Mouse (Mus musculus) midbrain, embryonic 15.5 days (tissue): ENCODE measurements around the gene Sigirr. TPM values are rescaled to one million over a fixed set of nuclear protein-coding genes. Genes with fewer than 3 reads are reported as not detected.

Source experiments
- ATAC-seq: fragments of 200-750 bp; cut with Nextera tagmentation; replicated peaks from 2 replicates; pipeline ENCODE4 v1.8.0; 2017; ENCODE audit warnings: moderate TSS enrichment
- H3K27ac ChIP-seq: fragments of 300-500 bp; sonication (generic); 2 replicates; pipeline ENCODE4 v1.5.1; 2015; ENCODE audit warnings: mild to moderate bottlenecking, inconsistent platforms
- H3K27me3 ChIP-seq: fragments of 300-500 bp; sonication (generic); replicated peaks from 2 replicates; pipeline ENCODE4 v1.6.1; 2015; ENCODE audit warnings: inconsistent platforms
- H3K36me3 ChIP-seq: fragments of 300-500 bp; sonication (generic); replicated peaks from 2 replicates; pipeline ENCODE4 v1.6.1; 2015; ENCODE audit warnings: inconsistent platforms
- H3K4me1 ChIP-seq: fragments of 300-500 bp; sonication (generic); 2 replicates; pipeline ENCODE4 v1.6.1; 2015; ENCODE audit warnings: inconsistent platforms
- H3K4me2 ChIP-seq: fragments of 300-500 bp; sonication (generic); 2 replicates; pipeline ENCODE4 v1.6.1; 2015; ENCODE audit warnings: inconsistent platforms, mild to moderate bottlenecking, moderate library complexity
- H3K4me3 ChIP-seq: fragments of 300-500 bp; sonication (generic); 2 replicates; pipeline ENCODE4 v1.5.1; 2015; ENCODE audit warnings: mild to moderate bottlenecking, inconsistent platforms
- H3K9ac ChIP-seq: fragments of 300-500 bp; sonication (generic); 2 replicates; pipeline ENCODE4 v1.6.1; 2015; ENCODE audit warnings: mild to moderate bottlenecking, inconsistent platforms
- H3K9me3 ChIP-seq: fragments of 300-500 bp; sonication (generic); 2 replicates; pipeline ENCODE4 v1.6.1; 2016; ENCODE audit warnings: inconsistent platforms
- WGBS: fragments of 180-500 bp; shearing (Covaris S2); methylation state at CpG from one replicate; pipeline ENCODE4 v1.1.7; 2015; ENCODE audit warnings: mixed read lengths; 5-methylcytosine and 5-hydroxymethylcytosine counted together
- polyA plus RNA-seq: library from polyadenylated mRNA; unstranded; fragments of >200 nt; fragmentation: Nextera tagmentation; extraction: Ambion mirVana; gene quantifications from 2 replicates; pipeline ENCODE4 v1.2.1, GENCODE M21; 2015

Gene Sigirr
- polyA plus RNA-seq, 1 experiment from 2014 or later = 2.3 TPM

DNA sequence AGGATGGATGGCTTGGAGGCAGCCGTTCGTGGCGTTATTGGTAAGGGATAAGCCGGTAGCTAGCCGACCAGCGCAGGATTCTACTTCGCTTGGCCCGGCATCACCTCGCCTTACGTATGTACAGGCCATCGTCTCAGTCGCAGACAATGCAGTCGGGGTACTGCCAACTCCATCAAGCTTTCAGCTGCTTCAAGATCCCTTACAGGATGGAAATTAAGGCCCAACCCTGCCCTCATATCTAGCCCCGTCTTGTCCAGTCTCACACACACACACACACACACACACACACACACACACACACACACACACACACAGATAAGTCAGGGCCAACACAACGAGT is 23.1 kb upstream of the Sigirr start:
- peak; percentile 82 for ATAC-seq
- H3K27ac ChIP-seq = peak overlapping the region; percentile 85
- H3K4me1 ChIP-seq = peaks cover 6% of the 10 kb centered on the region; the same call in 1 of the 2 replicates
- peak overlapping the region; percentile 68 for H3K4me2 ChIP-seq
- H3K9me3 ChIP-seq = no peaks in the 10 kb centered on the region
- WGBS = 2% methylated on average over 15 of the region's 15 CpGs
- H3K9ac ChIP-seq = peak overlapping the region; percentile 60
- no peaks in the 10 kb centered on the region for H3K36me3 ChIP-seq
- peak overlapping the region; percentile 58 for H3K4me3 ChIP-seq
- H3K27me3 ChIP-seq = no peaks in the 10 kb centered on the region

DNA sequence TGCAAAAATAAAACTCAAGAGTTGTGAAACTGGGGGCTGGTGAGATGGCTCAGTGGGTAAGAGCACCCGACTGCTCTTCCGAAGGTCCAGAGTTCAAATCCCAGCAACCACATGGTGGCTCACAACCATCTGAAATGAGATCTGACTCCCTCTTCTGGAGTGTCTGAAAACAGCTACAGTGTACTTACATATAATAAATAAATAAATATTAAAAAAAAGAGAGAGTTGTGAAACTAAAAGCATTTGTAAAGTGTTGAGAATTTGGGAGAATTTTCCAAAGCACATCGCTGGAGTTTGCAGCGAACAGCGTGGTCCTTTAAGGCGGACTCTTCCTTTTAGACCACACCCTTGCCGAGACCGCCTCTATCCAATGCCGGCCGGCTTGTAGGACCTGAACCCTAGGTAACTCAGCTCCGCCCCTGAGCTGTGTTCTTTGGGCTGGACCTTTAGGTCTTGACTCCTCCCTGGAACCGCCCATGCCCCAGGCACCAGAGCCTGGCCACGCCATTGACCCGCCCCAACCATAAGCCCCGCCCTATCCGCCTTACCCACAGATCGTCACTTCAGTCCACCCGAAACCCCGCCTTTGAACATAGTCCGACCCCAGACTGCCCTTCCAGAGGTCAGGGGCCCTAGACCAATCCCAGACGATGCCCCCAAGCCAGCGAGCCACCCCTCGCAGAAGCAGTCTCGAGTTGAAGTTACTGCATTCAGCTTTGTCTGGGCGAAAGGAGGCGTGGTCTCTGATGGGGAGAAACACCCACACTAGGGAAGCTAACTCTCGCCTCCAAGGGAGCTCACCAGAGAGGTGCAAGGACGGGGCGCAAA is 22.5 kb upstream of the Sigirr start:
- Histone ChIP-seq H3K36me3 (no peaks in the 10 kb centered on the region), H3K4me1 (peaks cover 6% of the 10 kb centered on the region; the same call in 1 of the 2 replicates), H3K9me3 (no peaks in the 10 kb centered on the region), H3K9ac (peak overlapping the region; percentile 60), H3K4me3 (peak overlapping the region; percentile 58), H3K4me2 (peak overlapping the region; percentile 68), H3K27me3 (peaks cover 3% of the 10 kb centered on the region; the same call in 1 of the 2 replicates), H3K27ac (peak overlapping the region; percentile 85)
- 2% methylated on average over 29 of the region's 29 CpGs for WGBS
- ATAC-seq = peak; percentile 97

GRCm38 (mm10) chr7:141122245-141122644 is 21.9 kb upstream of the Sigirr start, which contains the start of gene Ptdss2:
Ptdss2 (plus strand) TSS chr7:141122382.
- Histone ChIP-seq H3K36me3 (no peaks in the 10 kb centered on the region), H3K27me3 (peaks cover 3% of the 10 kb centered on the region; the same call in 1 of the 2 replicates), H3K4me2 (peak within 1 kb of the TSS; percentile 68), H3K4me3 (peak within 1 kb of the TSS; percentile 58), H3K4me1 (peaks cover 6% of the 10 kb centered on the region; the same call in 1 of the 2 replicates), H3K9me3 (no peaks in the 10 kb centered on the region), H3K27ac (peak within 1 kb of the TSS; percentile 85), H3K9ac (peak within 1 kb of the TSS; percentile 60)
- 54% methylated on average over 14 of the region's 14 CpGs for WGBS
- no peak for ATAC-seq

DNA sequence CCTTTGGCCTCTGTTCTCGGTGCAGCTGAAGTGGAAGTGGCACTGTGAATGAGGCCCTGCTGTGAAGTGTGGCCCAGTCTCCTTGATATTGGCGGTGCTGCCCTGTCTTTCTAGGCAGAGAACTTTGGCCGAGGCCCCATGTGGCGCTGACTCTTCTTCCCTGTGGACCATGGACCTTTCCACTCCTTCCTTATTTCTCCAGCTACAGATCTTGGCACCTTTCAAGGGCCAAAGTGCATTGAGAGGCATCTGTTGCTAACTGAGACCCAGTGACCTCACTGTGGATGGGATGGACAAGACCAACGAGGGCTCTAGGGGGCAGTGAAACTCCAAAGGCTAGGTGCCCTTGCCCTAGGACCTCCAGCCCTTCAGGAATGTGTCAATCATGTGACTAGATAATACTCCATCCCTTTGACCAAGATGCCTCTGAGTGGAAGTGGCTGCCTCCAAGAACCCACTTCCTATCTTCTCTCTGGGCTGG is 20.7 kb upstream of the Sigirr start:
- H3K9me3 ChIP-seq = no peaks in the 10 kb centered on the region
- no peak overlapping the region for H3K27ac ChIP-seq
- H3K9ac ChIP-seq = no peak overlapping the region
- no peaks in the 10 kb centered on the region for H3K36me3 ChIP-seq
- no peak for ATAC-seq
- no peak overlapping the region for H3K4me3 ChIP-seq
- H3K4me1 ChIP-seq = peaks cover 6% of the 10 kb centered on the region; the same call in 1 of the 2 replicates
- H3K27me3 ChIP-seq = peaks cover 3% of the 10 kb centered on the region; the same call in 1 of the 2 replicates
- WGBS = 84% methylated on average over 5 of the region's 5 CpGs
- H3K4me2 ChIP-seq = no peak overlapping the region

DNA sequence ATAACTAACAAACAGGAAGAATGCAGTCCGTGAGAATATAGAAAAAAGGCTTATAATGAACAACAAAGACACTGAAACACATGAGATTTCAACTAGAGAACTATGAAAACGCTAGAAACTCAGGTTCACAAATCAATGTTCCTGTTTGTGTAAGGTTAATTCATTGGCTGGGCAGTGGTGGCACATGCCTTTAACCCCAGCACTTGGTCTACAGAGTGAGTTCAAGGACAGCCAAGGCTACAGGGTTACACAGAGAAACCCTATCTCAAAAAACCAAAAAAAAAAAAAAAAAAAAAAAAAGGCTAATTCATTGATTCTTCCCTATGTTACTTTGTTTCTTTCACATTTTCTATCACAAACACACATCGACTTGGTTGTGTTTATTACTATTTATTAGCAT is 20.2 kb upstream of the Sigirr start:
- Histone ChIP-seq H3K4me2 (no peak overlapping the region), H3K27ac (no peak overlapping the region), H3K27me3 (peaks cover 3% of the 10 kb centered on the region; the same call in 1 of the 2 replicates), H3K9me3 (no peaks in the 10 kb centered on the region), H3K9ac (no peak overlapping the region), H3K4me3 (no peak overlapping the region), H3K4me1 (peaks cover 6% of the 10 kb centered on the region; the same call in 1 of the 2 replicates), H3K36me3 (no peaks in the 10 kb centered on the region)
- no peak for ATAC-seq
- WGBS = 91% methylated on average over 3 of the region's 3 CpGs

- no peaks in the 10 kb centered on the region for H3K36me3 ChIP-seq
- peaks cover 6% of the 10 kb centered on the region; the same call in 1 of the 2 replicates for H3K4me1 ChIP-seq
- H3K4me2 ChIP-seq = no peak overlapping the region
- no peaks in the 10 kb centered on the region for H3K9me3 ChIP-seq
- H3K9ac ChIP-seq = no peak overlapping the region
- ATAC-seq = no peak
- WGBS = 77% methylated on average over 3 of the region's 3 CpGs
- no peak overlapping the region for H3K27ac ChIP-seq
- peaks cover 3% of the 10 kb centered on the region; the same call in 1 of the 2 replicates for H3K27me3 ChIP-seq
- no peak overlapping the region for H3K4me3 ChIP-seq
These were observed 19.1 kb upstream of the Sigirr start for GRCm38 (mm10) chr7:141119487-141119886.

GRCm38 (mm10) chr7:141117636-141118035 is 17.3 kb upstream of the Sigirr start, which contains the start of gene Ano9:
Ano9 (minus strand) TSS chr7:141117806.
- H3K36me3 ChIP-seq = no peaks in the 10 kb centered on the region
- H3K27me3 ChIP-seq = peaks cover 3% of the 10 kb centered on the region; the same call in 1 of the 2 replicates
- no peak within 1 kb of the TSS for H3K27ac ChIP-seq
- no peaks in the 10 kb centered on the region for H3K4me1 ChIP-seq
- WGBS = 20% methylated on average over 9 of the region's 9 CpGs
- H3K4me3 ChIP-seq = no peak within 1 kb of the TSS
- H3K4me2 ChIP-seq = no peak within 1 kb of the TSS
- ATAC-seq = no peak
- H3K9ac ChIP-seq = no peak within 1 kb of the TSS
- H3K9me3 ChIP-seq = no peaks in the 10 kb centered on the region

GRCm38 (mm10) chr7:141115874-141116273 is 15.5 kb upstream of the Sigirr start:
- peaks cover 3% of the 10 kb centered on the region; the same call in 1 of the 2 replicates for H3K27me3 ChIP-seq
- no peak overlapping the region for H3K4me2 ChIP-seq
- H3K36me3 ChIP-seq = no peaks in the 10 kb centered on the region
- no peaks in the 10 kb centered on the region for H3K4me1 ChIP-seq
- no peak overlapping the region for H3K9ac ChIP-seq
- H3K4me3 ChIP-seq = no peak overlapping the region
- no peaks in the 10 kb centered on the region for H3K9me3 ChIP-seq
- WGBS = 87% methylated on average over 9 of the region's 9 CpGs
- no peak for ATAC-seq
- H3K27ac ChIP-seq = no peak overlapping the region

GRCm38 (mm10) chr7:141103161-141103560 is 2.8 kb upstream of the Sigirr start:
- 72% methylated on average over 3 of the region's 3 CpGs for WGBS
- peaks cover 37% of the 10 kb centered on the region for H3K27me3 ChIP-seq
- no peak for ATAC-seq

GRCm38 (mm10) chr7:141097177-141097576 is 3.2 kb downstream of the Sigirr start:
- Histone ChIP-seq H3K4me3 (no peak overlapping the region), H3K4me1 (peaks cover 15% of the 10 kb centered on the region), H3K27ac (no peak overlapping the region), H3K9me3 (no peaks in the 10 kb centered on the region), H3K36me3 (no peaks in the 10 kb centered on the region), H3K9ac (no peak overlapping the region), H3K27me3 (peaks cover 45% of the 10 kb centered on the region), H3K4me2 (no peak overlapping the region)
- ATAC-seq = no peak
- WGBS = 85% methylated on average over 5 of the region's 5 CpGs

More at GRCm38 (mm10) chr7:141103161-141103560, 2.8 kb upstream of the Sigirr start:
- H3K4me1 ChIP-seq = peaks cover 13% of the 10 kb centered on the region
- no peak overlapping the region for H3K27ac ChIP-seq
- no peak overlapping the region for H3K4me2 ChIP-seq
- no peaks in the 10 kb centered on the region for H3K9me3 ChIP-seq
- H3K36me3 ChIP-seq = no peaks in the 10 kb centered on the region
- H3K9ac ChIP-seq = no peak overlapping the region
- no peak overlapping the region for H3K4me3 ChIP-seq

- Histone ChIP-seq H3K36me3 (no peaks in the 10 kb centered on the region), H3K9ac (no peak overlapping the region), H3K27ac (no peak overlapping the region), H3K4me3 (no peak overlapping the region), H3K4me1 (peaks cover 17% of the 10 kb centered on the region), H3K27me3 (peaks cover 45% of the 10 kb centered on the region), H3K4me2 (no peak overlapping the region), H3K9me3 (no peaks in the 10 kb centered on the region)
- 48% methylated on average over 6 of the region's 6 CpGs for WGBS
- ATAC-seq = no peak
These were observed 3.7 kb downstream of the Sigirr start for GRCm38 (mm10) chr7:141096649-141097056.

- 84% methylated on average over 6 of the region's 6 CpGs for WGBS
- H3K36me3 ChIP-seq = no peaks in the 10 kb centered on the region
- peaks cover 38% of the 10 kb centered on the region for H3K27me3 ChIP-seq
- peaks cover 17% of the 10 kb centered on the region for H3K4me1 ChIP-seq
- no peak overlapping the region for H3K9ac ChIP-seq
- no peak overlapping the region for H3K4me2 ChIP-seq
- H3K9me3 ChIP-seq = no peaks in the 10 kb centered on the region
- no peak for ATAC-seq
- no peak overlapping the region for H3K4me3 ChIP-seq
- no peak overlapping the region for H3K27ac ChIP-seq
These were observed 4.4 kb downstream of the Sigirr start for GRCm38 (mm10) chr7:141096021-141096420.
